Mouse (Mus musculus): ENCODE measurements around the gene Gap43. TPM values are rescaled to one million over a fixed set of nuclear protein-coding genes. Genes with fewer than 3 reads are reported as not detected.
"Not testable (repeated sequence)": the region's sequence is repeated elsewhere in the genome, so short reads cannot be mapped to it uniquely, and the experiment has no call there.

The Gap43 gene
- 120 and 135 TPM in 2 replicates for polyA plus RNA-seq (2016; fragmentation: Nextera tagmentation; extraction: Ambion mirVana)

- peak within 1 kb of the TSS; percentile 84 for H3K27ac ChIP-seq
- H3K4me3 ChIP-seq: peak within 1 kb of the TSS; percentile 40
- H3K36me3 ChIP-seq: no peaks in the 10 kb centered on the region
- WGBS: under 1% methylated on average over 18 of the region's 18 CpGs
- ATAC-seq (ENCODE audit: insufficient number of reproducible peaks, insufficient read depth, low FRiP score, low TSS enrichment): peak; percentile 73
- peaks cover 36% of the 10 kb centered on the region for H3K4me1 ChIP-seq
- peak within 1 kb of the TSS; percentile 61 for H3K4me2 ChIP-seq (replicated peaks)
- no peaks in the 10 kb centered on the region for H3K9me3 ChIP-seq
- peak within 1 kb of the TSS; percentile 33; the same call in 1 of the 2 replicates for H3K9ac ChIP-seq
- no peaks in the 10 kb centered on the region for H3K27me3 ChIP-seq
Measured at GRCm38 (mm10) chr16:42340021-42340768, at the start of gene Gap43. Gene Gap43, minus strand, starts transcription at chr16:42340651.

- WGBS: 44% methylated on average over 4 of the region's 4 CpGs
- H3K4me1 ChIP-seq: no peaks in the 10 kb centered on the region
- H3K4me2 ChIP-seq (replicated peaks): no peak overlapping the region
- H3K9ac ChIP-seq: no peak overlapping the region
- H3K9me3 ChIP-seq: no peaks in the 10 kb centered on the region
- no peaks in the 10 kb centered on the region for H3K27me3 ChIP-seq
- H3K4me3 ChIP-seq: no peak overlapping the region
- no peak overlapping the region for H3K27ac ChIP-seq
- ATAC-seq (ENCODE audit: insufficient number of reproducible peaks, insufficient read depth, low FRiP score, low TSS enrichment): no peak
- no peaks in the 10 kb centered on the region for H3K36me3 ChIP-seq
Measured at GRCm38 (mm10) chr16:42381328-42381838, 40.9 kb upstream of the Gap43 start.

GRCm38 (mm10) chr16:42380641-42381040 is 40.2 kb upstream of the Gap43 start:
- Histone ChIP-seq H3K27ac (no peak overlapping the region), H3K4me1 (no peaks in the 10 kb centered on the region), H3K27me3 (no peaks in the 10 kb centered on the region), H3K4me2 (replicated peaks) (no peak overlapping the region), H3K4me3 (no peak overlapping the region), H3K36me3 (no peaks in the 10 kb centered on the region), H3K9me3 (no peaks in the 10 kb centered on the region), H3K9ac (no peak overlapping the region)
- ATAC-seq (ENCODE audit: insufficient number of reproducible peaks, insufficient read depth, low FRiP score, low TSS enrichment): no peak
- WGBS: 58% methylated on average over 3 of the region's 3 CpGs

GRCm38 (mm10) chr16:42370148-42370547 is 29.7 kb upstream of the Gap43 start:
- H3K4me2 ChIP-seq (replicated peaks): no peak overlapping the region
- H3K9ac ChIP-seq: no peak overlapping the region
- H3K4me1 ChIP-seq: no peaks in the 10 kb centered on the region
- H3K27ac ChIP-seq: no peak overlapping the region
- H3K36me3 ChIP-seq: no peaks in the 10 kb centered on the region
- no peaks in the 10 kb centered on the region for H3K27me3 ChIP-seq
- ATAC-seq (ENCODE audit: insufficient number of reproducible peaks, insufficient read depth, low FRiP score, low TSS enrichment): no peak
- H3K4me3 ChIP-seq: no peak overlapping the region
- H3K9me3 ChIP-seq: no peaks in the 10 kb centered on the region
- WGBS: 84% methylated on average over 6 of the region's 6 CpGs

- no peak overlapping the region for H3K4me3 ChIP-seq
- H3K27me3 ChIP-seq: no peaks in the 10 kb centered on the region
- no peaks in the 10 kb centered on the region for H3K4me1 ChIP-seq
- H3K36me3 ChIP-seq: no peaks in the 10 kb centered on the region
- H3K9me3 ChIP-seq: no peaks in the 10 kb centered on the region
- WGBS: 84% methylated on average over 6 of the region's 6 CpGs
- H3K4me2 ChIP-seq (replicated peaks): no peak overlapping the region
- H3K9ac ChIP-seq: no peak overlapping the region
- no peak overlapping the region for H3K27ac ChIP-seq
- ATAC-seq (ENCODE audit: insufficient number of reproducible peaks, insufficient read depth, low FRiP score, low TSS enrichment): no peak
Measured at GRCm38 (mm10) chr16:42369346-42369745, 28.9 kb upstream of the Gap43 start.

- no peak overlapping the region for H3K27ac ChIP-seq
- H3K36me3 ChIP-seq: no peaks in the 10 kb centered on the region
- no peaks in the 10 kb centered on the region for H3K27me3 ChIP-seq
- no peak for ATAC-seq (ENCODE audit: insufficient number of reproducible peaks, insufficient read depth, low FRiP score, low TSS enrichment)
- H3K4me2 ChIP-seq (replicated peaks): no peak overlapping the region
- H3K4me3 ChIP-seq: no peak overlapping the region
- WGBS: 86% methylated on average over 4 of the region's 4 CpGs
- H3K4me1 ChIP-seq: no peaks in the 10 kb centered on the region
- no peaks in the 10 kb centered on the region for H3K9me3 ChIP-seq
- no peak overlapping the region for H3K9ac ChIP-seq
Measured at GRCm38 (mm10) chr16:42360061-42360460, 19.6 kb upstream of the Gap43 start.

GRCm38 (mm10) chr16:42358058-42358457 is 17.6 kb upstream of the Gap43 start:
- WGBS: 89% methylated on average over 4 of the region's 4 CpGs
- no peak for ATAC-seq (ENCODE audit: insufficient number of reproducible peaks, insufficient read depth, low FRiP score, low TSS enrichment)

GRCm38 (mm10) chr16:42350076-42350475 is 9.6 kb upstream of the Gap43 start:
- 80% methylated on average over 2 of the region's 2 CpGs for WGBS
- Histone ChIP-seq H3K36me3 (no peaks in the 10 kb centered on the region), H3K9me3 (no peaks in the 10 kb centered on the region), H3K27ac (no peak overlapping the region), H3K27me3 (no peaks in the 10 kb centered on the region), H3K9ac (no peak overlapping the region), H3K4me1 (no peaks in the 10 kb centered on the region), H3K4me2 (replicated peaks) (no peak overlapping the region), H3K4me3 (no peak overlapping the region)
- ATAC-seq (ENCODE audit: insufficient number of reproducible peaks, insufficient read depth, low FRiP score, low TSS enrichment): no peak

More at GRCm38 (mm10) chr16:42358058-42358457, 17.6 kb upstream of the Gap43 start:
- Histone ChIP-seq H3K4me2 (replicated peaks) (no peak overlapping the region), H3K9me3 (no peaks in the 10 kb centered on the region), H3K27ac (no peak overlapping the region), H3K27me3 (no peaks in the 10 kb centered on the region), H3K36me3 (no peaks in the 10 kb centered on the region), H3K9ac (no peak overlapping the region), H3K4me3 (no peak overlapping the region), H3K4me1 (no peaks in the 10 kb centered on the region)

GRCm38 (mm10) chr16:42340865-42341264 is 414 bp upstream of the Gap43 start:
- H3K36me3 ChIP-seq, H3K9ac ChIP-seq, H3K9me3 ChIP-seq, H3K27me3 ChIP-seq: not testable (repeated sequence)
- Histone ChIP-seq H3K4me1 (peaks cover 35% of the 10 kb centered on the region), H3K27ac (peak overlapping the region; percentile 65), H3K4me3 (peak overlapping the region; percentile 40), H3K4me2 (replicated peaks) (peak overlapping the region; percentile 61)
- 8% methylated on average over 2 of the region's 3 CpGs for WGBS
- ATAC-seq (ENCODE audit: insufficient number of reproducible peaks, insufficient read depth, low FRiP score, low TSS enrichment): peak; percentile 72; the same call in 1 of the 2 replicates

- WGBS: under 1% methylated on average over 10 of the region's 10 CpGs
- H3K27me3 ChIP-seq: no peaks in the 10 kb centered on the region
- no peaks in the 10 kb centered on the region for H3K36me3 ChIP-seq
- H3K4me3 ChIP-seq: peak overlapping the region; percentile 40
- no peaks in the 10 kb centered on the region for H3K9me3 ChIP-seq
- 0 out of 2 replicates have a peak overlapping the region, but pooled peaks have one; percentile 0 for H3K9ac ChIP-seq
- no peak overlapping the region for H3K27ac ChIP-seq
- H3K4me1 ChIP-seq: peaks cover 36% of the 10 kb centered on the region
- ATAC-seq (ENCODE audit: insufficient number of reproducible peaks, insufficient read depth, low FRiP score, low TSS enrichment): no peak
- H3K4me2 ChIP-seq (replicated peaks): peak overlapping the region; percentile 61
Measured at GRCm38 (mm10) chr16:42339512-42339911, 939 bp downstream of the Gap43 start.

GRCm38 (mm10) chr16:42338987-42339386 is 1.5 kb downstream of the Gap43 start:
- no peak overlapping the region for H3K27ac ChIP-seq

GRCm38 (mm10) chr16:42338342-42338741 is 2.1 kb downstream of the Gap43 start:
- no peaks in the 10 kb centered on the region for H3K36me3 ChIP-seq
- H3K9ac ChIP-seq: no peak overlapping the region
- H3K4me1 ChIP-seq: peaks cover 36% of the 10 kb centered on the region
- no peaks in the 10 kb centered on the region for H3K27me3 ChIP-seq
- no peaks in the 10 kb centered on the region for H3K9me3 ChIP-seq
- peak overlapping the region; percentile 61 for H3K4me2 ChIP-seq (replicated peaks)
- peak overlapping the region; percentile 40 for H3K4me3 ChIP-seq
- H3K27ac ChIP-seq: no peak overlapping the region
- WGBS: 8% methylated on average over 4 of the region's 4 CpGs
- ATAC-seq (ENCODE audit: insufficient number of reproducible peaks, insufficient read depth, low FRiP score, low TSS enrichment): no peak

More at GRCm38 (mm10) chr16:42338987-42339386, 1.5 kb downstream of the Gap43 start:
- peak overlapping the region; percentile 61 for H3K4me2 ChIP-seq (replicated peaks)
- H3K4me1 ChIP-seq: peaks cover 36% of the 10 kb centered on the region
- no peaks in the 10 kb centered on the region for H3K27me3 ChIP-seq
- H3K9ac ChIP-seq: 0 out of 2 replicates have a peak overlapping the region, but pooled peaks have one; percentile 0
- no peaks in the 10 kb centered on the region for H3K36me3 ChIP-seq
- peak overlapping the region; percentile 40 for H3K4me3 ChIP-seq
- H3K9me3 ChIP-seq: no peaks in the 10 kb centered on the region
- 7% methylated on average over 4 of the region's 4 CpGs for WGBS
- no peak for ATAC-seq (ENCODE audit: insufficient number of reproducible peaks, insufficient read depth, low FRiP score, low TSS enrichment)

All from embryonic facial prominence, embryonic 12.5 days (tissue).